Comparison of ENCODE assay signal across 8 mouse cellular contexts in genomic region chr7:141460391-141461113, GRCm38 (mm10). TPM values are rescaled to one million over a fixed set of nuclear protein-coding genes. Genes with fewer than 3 reads are reported as not detected.
DNase-seq lines count a peak whose midpoint lies in the region; ATAC-seq lines count a peak whose summit lies in the region.

Gene Cracr2b (plus strand): TSS chr7:141461094.

- H3K27ac ChIP-seq in intestine, embryonic 16.5 days (ENCODE audit: low read length) = peak within 1 kb of the TSS; percentile 32
- peak within 1 kb of the TSS; percentile 57; the same call in 1 of the 2 replicates for H3K27ac ChIP-seq in midbrain, embryonic 10.5 days (replicated peaks)

- H3K27me3 ChIP-seq in intestine, embryonic 16.5 days (replicated peaks; ENCODE audit: control insufficient read depth, insufficient read depth, low read length) = peaks cover 25% of the 10 kb centered on the region
- H3K27me3 ChIP-seq in midbrain, embryonic 10.5 days (ENCODE audit: low read depth, poor library complexity, severe bottlenecking) = peaks cover 87% of the 10 kb centered on the region

- H3K4me2 ChIP-seq in intestine, embryonic 16.5 days (ENCODE audit: low read depth, low read length) = peak within 1 kb of the TSS; percentile 94

- peaks cover 33% of the 10 kb centered on the region for H3K4me1 ChIP-seq in intestine, embryonic 16.5 days (ENCODE audit: control insufficient read depth, insufficient read depth, low read length)
- peaks cover 44% of the 10 kb centered on the region for H3K4me1 ChIP-seq in midbrain, embryonic 10.5 days

- ATAC-seq in granulocyte monocyte progenitor cell, adult 5-6 weeks (replicated peaks; ENCODE audit: poor library complexity, severe bottlenecking) = peak; percentile 53
- ATAC-seq in intestine, embryonic 16.5 days = no peak

- no peaks in the 10 kb centered on the region for H3K9me3 ChIP-seq in intestine, embryonic 16.5 days (ENCODE audit: control insufficient read depth, low read length)
- no peaks in the 10 kb centered on the region for H3K9me3 ChIP-seq in midbrain, embryonic 10.5 days (replicated peaks)

- peak; percentile 38 to 48 for DNase-seq in cerebellum, adult 18-20 months
- DNase-seq in cerebellum, postnatal 36 days = no peak
- DNase-seq in adrenal gland, adult 2 months = peak; percentile 36
- no peak for DNase-seq in midbrain, embryonic 10.5 days (ENCODE audit: low spot score)
- DNase-seq in ovary, adult 18-20 months (ENCODE audit: low spot score) = no peak
- DNase-seq in frontal cortex, postnatal 10 days (ENCODE audit: low spot score in 2 of 2) = no peak

- H3K9ac ChIP-seq in intestine, embryonic 16.5 days (ENCODE audit: low read depth, low read length) = peak within 1 kb of the TSS; percentile 77

- H3K36me3 ChIP-seq in intestine, embryonic 16.5 days (ENCODE audit: control insufficient read depth, insufficient read depth, low read length) = peaks cover 4% of the 10 kb centered on the region; the same call in 1 of the 2 replicates
- peaks cover 12% of the 10 kb centered on the region for H3K36me3 ChIP-seq in midbrain, embryonic 10.5 days

- H3K4me3 ChIP-seq in intestine, embryonic 16.5 days (ENCODE audit: low read length) = peak within 1 kb of the TSS; percentile 60
- H3K4me3 ChIP-seq in midbrain, embryonic 10.5 days = peak within 1 kb of the TSS; percentile 55

- WGBS in intestine, embryonic 16.5 days = 57% methylated on average over 15 of the region's 15 CpGs
- WGBS in midbrain, embryonic 10.5 days = 71% methylated on average over 15 of the region's 15 CpGs

RNA-seq across cellular contexts. Expression of gene Cracr2b, which starts in this region (rescaled TPM):
- total RNA-seq in adrenal gland, adult 2 months (2021) = 10 to 100 TPM; 10.3 to 12.4 TPM
- 42.0 and 54.5 TPM in 2 replicates for polyA plus RNA-seq in adrenal gland, adult 2 months (2012; rRNA removed)
- 15.8 and 21.3 TPM in 2 replicates for total RNA-seq in granulocyte monocyte progenitor cell, adult 5-6 weeks (2014; fragmentation: Nextera tagmentation)
- total RNA-seq in granulocyte monocyte progenitor cell, adult 5-6 weeks (2017) = 14.9 and 15.8 TPM in 2 replicates
- 19.3 and 21.0 TPM in 2 replicates for polyA plus RNA-seq in intestine, embryonic 16.5 days (2015; fragmentation: Nextera tagmentation; extraction: Ambion mirVana)
- polyA plus RNA-seq in midbrain, embryonic 10.5 days (2016; fragmentation: Nextera tagmentation; extraction: Ambion mirVana) = 4.1 and 6.9 TPM in 2 replicates

Comparison
In these comparisons a context has a peak if more than half of its experiments do, and no peak if none do; other contexts are left out.
1. DNase-seq: peak in cerebellum, adult 18-20 months (2 of 2) and adrenal gland, adult 2 months (single experiment); none in cerebellum, postnatal 36 days (0 of 2), midbrain, embryonic 10.5 days (single experiment), ovary, adult 18-20 months (single experiment) and frontal cortex, postnatal 10 days (0 of 2).